Mouse (Mus musculus) adrenal gland (tissue): ENCODE measurements at regions not wholly inside any gene's neighbourhood (a gene's known extent, or its start where the extent isn't known, plus 50 kb on each side); places are given as distances from the start of the nearest gene placed in this dataset.

Source experiments
- intact Hi-C: fragments of 180-260 bp; cut with DNase I; formaldehyde crosslinking; loops from one replicate; pipeline ENCODE4 v1.15.1; 2025

DNA sequence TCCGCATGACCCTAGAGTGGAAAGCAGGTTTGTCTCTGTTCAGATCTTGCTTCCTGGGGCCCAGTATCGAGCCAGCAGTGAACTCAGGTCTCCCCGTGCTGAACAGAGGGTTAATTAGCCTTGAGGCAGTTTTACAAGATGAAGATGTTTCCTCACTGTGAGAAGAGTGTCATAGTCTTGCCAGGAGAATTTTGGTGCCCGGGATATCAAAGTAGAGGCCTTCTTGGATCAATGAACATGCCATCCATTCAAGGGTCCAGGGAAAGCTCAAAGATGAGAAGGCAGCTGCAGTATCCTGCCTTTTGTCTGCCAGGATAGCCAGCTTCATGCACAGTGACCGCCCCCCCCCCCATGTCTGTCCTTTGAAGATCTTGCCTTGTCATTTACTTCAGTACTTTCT, 114.2 kb upstream of the Mylip start:
- intact Hi-C loops = no loop called here

DNA sequence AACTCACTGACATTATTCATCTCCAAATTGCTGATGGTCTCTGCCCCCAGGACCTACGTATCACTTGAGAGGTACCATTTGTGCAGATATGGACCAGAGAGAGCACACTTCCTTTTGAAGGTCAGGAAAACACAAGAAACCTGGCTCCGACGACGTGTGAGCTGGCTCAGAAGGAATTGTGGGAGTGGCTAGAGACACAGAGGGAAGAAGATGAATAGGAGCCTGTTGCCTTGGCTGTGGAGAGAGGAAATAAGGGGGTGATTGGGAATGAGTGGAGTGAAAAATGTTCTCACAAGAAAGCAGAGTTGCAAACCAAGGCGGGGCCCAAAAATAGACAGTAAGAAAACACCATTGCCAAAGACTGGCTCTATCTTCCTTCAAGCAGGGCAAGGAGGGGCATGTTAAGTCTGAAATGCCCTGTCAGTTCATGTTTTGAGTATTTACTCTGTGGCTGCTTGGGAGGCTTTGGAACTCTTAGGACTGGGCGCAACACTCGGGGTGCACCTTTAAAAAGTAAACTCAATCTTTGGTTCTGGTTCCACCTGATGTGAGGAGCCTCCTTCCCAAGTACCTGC, 111.6 kb upstream of the Mylip start:
- intact Hi-C loops = no loop called here

DNA sequence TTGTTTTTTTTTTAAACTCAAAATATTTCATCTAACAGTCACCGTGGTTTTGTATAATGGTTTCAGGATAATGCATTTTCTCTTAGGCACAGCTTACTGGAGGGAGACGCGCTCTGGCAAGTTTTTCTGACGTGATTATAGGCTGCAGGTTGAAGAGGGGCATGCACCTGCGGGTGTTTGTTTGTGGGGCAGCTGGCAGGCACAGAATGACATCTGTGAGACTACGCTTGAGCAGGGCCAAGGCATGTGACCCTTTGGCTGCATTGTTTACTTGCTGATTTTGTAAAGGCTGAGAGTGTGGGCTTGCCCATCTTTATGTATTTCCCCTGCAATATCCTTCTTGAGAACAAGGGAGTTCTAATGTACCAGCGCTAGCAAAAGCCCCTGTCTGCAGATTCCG, 108.4 kb upstream of the Mylip start:
- intact Hi-C loops = no loop called here

DNA sequence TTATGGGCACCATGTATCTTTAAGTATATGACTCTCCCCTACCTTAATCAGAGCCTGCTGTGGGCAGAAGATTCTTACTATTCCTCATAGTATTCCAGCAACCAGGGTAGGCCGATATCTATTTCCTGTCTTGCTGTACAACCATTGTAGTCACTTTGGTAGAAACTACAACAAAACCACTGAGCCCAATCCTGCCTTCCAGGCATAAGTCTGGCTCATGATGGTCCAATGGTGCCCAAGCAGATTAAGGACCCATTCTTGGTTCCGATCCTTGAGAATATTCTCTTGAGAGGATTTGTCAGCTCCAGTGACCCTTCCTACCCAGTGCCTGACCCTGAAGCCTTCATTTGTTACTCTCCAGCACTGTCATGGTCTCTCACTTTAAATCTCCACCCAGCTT, 102.9 kb upstream of the Mylip start:
- intact Hi-C loops = no loop called here

DNA sequence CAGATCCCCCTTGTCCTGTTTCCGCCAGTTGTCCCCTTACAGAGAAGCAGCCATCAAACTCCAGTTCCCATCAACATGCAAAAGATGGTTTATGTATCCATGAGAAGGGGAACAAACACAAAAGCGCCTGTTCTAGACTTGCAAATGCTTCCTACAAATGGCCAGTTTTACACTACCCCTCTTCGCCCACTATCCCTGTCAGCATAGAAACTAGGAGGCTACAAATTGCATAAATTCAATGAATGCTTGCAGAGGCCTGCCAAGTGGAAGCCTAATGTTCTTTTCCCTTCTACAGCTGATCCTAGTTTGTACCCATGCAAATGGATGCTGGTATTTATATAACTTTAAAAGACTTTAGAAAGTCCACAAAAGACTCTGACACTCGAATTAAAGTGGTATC, 102.3 kb upstream of the Mylip start:
- intact Hi-C loops = no loop called here

DNA sequence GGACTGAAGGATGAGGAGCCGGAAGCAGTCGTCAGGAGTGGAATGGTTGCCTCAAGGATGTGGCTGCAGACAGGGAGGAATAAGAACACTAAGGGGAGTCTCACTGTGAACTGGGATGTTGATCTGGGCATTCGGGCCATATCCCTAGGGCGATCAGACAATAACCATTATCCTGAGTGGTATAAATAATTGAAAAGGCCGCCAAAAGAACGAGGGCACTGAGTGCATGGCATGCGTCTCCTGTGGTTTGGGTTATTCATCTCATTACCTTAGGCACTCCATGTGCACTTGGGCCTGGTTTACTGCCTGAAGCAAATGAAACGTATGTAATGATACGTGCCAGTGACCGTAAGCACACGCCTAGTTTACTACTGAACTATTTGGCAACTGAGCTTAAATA, 99.6 kb upstream of the Mylip start:
- intact Hi-C loops = no loop called here

DNA sequence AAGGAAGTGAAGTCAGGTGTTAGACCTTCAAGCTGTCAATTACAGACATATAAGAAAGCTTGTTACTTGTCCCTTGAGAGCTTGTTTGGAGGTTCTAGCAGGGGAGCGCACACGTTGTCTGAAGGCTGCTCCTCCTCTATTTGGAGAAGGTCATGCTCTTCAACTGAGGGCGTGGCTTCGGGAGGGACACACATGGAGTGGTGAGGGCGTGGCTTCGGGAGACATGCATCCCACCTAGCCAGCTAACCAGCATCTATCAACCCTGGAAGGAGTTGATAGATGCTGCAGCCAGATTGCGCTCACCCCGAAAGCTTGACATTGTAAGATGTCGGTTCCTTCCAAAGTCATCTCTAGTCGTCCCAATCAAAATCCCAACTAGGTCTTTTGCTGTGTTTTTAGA, 94.9 kb upstream of the Mylip start:
- intact Hi-C loops = no loop called here

DNA sequence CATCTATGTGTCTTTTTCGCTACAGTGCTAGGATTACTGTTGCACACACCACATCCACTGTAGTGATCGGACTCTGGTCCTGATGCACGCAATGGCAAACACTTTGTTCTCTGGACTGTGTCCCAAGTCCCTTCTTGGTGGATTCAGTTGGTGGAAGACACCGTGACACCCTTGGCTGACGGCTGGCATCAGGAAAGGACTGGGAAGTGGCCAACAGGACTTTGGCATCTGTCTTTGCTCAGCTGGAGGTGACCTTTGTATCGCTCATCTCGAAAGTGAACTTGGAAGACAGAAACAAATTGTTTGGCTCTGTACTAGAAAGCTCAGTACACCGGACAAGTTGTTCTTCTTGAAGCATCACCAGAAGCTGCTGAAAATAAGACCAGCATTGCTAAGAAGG, 88.9 kb upstream of the Mylip start:
- intact Hi-C loops = no loop called here

DNA sequence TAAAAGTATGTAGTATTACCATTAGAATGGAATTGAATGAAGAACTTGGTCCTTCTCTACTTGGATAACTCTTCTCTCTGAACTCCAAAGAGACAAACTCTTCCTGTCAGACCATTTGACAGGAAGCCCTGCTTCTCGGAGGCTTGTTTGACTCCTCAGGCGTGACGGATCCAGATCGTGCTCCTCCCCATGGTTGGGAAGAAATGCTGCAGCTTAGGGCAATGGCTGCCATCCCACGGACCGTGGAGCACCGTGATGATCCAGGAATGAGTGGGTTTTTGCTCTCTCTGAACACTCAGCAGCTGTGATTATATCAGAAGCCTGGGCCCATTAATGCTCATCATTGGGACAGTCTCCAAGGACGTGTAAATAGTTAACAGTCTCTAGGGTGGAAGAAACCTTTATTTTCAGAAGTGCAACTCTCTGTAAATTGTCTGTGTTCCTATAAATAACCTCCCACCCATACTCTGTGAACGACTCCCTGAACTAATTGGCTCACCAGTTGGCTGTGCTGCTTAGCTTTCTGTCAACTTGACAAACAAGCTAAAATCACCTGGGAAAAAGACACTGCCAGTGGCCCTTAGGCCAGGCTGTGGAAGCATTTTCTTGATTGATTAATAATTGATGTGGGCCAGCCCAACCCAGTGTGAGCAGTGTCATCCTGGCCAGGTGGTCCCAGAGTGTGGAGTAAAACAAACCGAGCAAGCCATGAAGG, 88.2 kb upstream of the Mylip start:
- intact Hi-C loops = no loop called here

DNA sequence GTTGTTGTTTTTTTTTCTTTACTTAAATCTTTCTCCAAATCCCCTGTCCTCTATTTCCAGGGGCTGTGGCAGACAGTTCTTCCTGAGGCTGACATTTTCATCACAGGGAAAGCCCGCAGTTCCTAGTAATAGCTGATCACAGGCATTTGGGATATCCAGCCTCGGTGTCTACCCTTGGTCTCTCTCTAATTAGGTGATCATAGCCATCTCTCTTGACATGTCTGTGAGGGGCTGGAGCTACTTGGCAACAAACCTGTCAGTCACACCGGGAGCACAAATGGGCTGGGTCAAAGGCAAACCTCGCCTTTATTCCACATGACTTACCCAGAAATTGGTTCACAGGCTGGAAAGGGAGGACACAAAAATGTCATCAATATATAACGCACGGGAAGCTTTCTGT, 86.7 kb upstream of the Mylip start:
- intact Hi-C loops = no loop called here

DNA sequence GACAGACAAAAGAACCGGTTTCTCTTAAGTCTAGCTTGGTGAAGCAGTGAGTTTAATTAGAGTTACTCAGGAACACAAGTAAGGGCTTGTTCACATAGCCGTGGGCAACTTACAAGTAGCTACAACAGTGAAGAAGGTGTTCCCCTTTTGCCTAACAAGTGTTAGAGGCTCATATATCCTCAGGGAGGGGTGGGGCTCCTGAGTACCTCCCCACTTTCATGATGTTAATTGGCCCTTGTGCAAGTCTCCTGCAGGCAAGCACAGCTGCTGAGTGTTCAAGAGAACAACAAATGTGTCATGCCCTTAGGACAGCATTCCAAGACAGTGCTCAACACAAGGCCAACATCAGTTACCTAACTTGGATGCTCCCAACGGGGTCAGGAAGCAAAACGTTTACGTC, 83.4 kb upstream of the Mylip start:
- intact Hi-C loops = no loop called here

DNA sequence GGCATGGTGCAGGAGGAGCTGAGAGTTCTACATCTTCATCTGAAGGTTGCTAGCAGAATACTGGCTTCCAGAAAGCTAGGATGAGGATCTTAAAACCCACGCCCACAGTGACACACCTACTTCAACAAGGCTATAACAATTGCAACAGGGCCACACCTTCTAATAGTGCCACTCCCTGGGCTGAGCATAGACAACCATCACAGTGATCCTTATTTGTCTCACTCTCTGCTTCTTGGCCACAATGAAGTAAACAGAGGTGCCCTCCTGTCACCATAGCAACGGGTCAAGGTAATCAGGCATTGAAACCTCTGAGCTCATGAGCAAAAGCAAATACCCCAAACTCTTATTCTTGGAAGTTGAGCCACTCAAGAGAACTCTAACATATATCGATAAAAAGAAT, 82.3 kb upstream of the Mylip start:
- intact Hi-C loops = no loop called here

DNA sequence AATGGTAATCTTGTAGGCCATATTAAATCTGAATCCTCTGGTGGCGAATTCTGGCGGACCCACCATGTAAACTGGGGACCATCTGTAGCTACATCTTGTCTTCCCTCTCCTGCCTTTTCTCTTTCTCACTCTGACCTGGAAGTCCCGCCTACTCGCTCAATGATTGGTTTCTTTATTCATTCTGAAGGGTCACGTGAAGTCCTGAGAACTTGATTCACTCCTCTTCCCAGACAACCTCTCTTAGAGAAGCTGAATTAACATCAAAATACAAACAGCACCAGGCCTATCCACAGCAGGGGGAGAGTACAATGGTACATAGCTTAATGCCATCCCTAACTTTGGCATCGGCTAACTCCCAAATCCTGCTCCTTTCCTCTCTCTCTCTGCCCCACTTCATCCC, 69.9 kb upstream of the Mylip start:
- intact Hi-C loops = no loop called here

DNA sequence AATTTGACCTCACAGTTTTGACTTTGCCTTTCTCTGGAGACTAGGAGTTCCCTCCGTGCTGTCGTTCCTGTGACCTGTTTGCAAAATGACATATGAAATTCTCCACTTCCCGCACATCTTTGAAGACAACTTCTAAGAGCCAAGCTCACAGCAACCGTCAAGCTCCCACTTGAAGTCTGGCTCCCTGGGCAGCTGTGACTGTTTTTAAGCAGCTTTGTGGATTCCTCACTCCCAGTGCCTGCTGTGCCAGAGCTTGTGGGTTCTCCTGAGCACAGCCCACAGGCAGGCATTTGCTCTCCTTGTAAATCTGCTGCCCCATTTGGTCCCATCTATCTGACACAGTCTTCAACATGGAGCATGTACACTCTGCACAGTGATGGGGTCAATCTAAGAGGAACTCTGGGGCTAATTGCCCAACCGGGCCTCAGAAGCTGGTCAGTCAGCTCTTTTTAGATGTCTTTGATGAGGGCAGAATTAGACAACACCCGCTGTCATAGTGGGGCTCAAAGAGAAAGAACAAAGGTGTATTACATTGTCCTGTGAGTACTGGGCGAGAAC, 63.7 kb upstream of the Mylip start:
- intact Hi-C loops = no loop called here

DNA sequence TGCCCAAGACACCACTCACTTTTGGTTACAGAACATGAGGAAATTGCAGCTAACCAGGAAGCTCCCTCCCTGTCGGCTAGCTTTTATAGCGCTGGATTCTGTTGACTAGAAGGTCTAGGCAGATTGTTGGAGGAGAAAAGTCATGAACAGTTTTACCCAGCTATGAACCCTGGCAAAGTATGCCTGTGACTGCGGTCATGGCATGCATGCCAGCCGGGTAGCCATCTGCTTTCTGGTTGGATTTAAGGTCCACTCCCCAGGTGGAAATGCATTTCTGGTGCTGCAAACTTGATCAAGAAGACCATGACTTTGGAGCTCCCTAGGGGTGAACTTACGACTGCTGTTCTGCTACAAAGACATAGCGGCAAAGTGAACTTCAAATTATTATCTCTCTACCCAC, 62.8 kb upstream of the Mylip start:
- intact Hi-C loops = no loop called here

DNA sequence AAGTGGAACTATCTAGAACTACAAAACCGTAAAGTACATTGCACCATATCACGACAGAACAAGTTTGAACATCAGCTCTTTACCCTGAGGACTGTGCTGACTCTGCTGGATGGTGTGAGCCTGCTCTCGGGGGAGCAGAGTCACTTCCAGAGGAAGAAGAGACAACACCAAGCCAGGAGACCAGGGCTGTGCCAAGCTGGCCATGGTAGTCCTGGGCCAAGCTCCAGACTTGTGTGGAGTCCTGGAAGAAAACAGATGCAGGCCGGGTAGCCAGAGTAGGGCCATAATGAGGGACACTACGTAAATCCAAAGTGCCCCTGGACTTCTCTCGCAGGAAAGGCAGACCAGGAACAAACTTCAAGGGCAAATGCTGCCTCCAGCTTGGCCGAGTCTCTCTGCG, 59.0 kb upstream of the Mylip start:
- intact Hi-C loops = no loop called here

DNA sequence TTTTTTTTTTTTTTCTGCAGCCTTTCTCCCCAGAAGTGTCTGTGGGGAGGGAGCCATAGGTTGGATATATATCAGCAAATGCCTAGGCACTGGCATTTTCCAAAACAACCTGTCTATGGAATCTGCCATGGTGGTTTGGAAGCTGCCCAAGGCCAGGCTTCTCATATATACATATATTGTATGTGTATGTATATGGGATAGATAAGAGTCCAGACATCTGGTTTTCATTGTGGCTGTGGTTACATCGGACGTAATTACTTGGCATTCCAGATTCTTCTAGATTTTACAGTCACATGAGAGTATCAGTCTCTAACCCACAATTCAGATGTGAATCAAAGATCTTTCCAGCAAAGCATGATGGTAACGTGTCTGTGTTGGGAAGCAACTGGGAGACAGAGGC, 57.5 kb upstream of the Mylip start:
- intact Hi-C loops = no loop called here

DNA sequence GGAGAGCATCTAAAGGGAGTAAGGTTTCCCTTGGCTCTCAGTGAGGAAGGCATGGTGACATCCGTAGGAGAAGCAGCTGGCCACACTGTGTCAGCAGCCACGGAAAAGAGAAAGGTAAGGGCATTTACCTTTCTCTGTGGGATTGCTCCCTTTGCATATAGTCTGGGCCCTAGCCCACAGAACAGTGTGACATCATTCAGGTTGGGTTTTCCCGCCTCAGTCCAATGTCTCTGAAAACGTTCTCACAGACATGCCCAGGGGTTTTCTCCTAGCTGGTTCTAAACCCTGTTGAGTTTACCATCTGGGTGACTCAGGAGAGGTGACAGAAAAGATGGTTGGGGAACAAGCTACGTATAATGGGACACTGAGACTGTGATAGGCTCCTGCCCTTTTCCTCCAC, 55.9 kb upstream of the Mylip start:
- intact Hi-C loops = no loop called here
